Mouse (Mus musculus): ENCODE measurements around the gene Sh3tc1. TPM values are rescaled to one million over a fixed set of nuclear protein-coding genes. Genes with fewer than 3 reads are reported as not detected.

The Sh3tc1 gene
- total RNA-seq (2015; ENCODE audit: low replicate concordance) (0.63 and 1.3 TPM in 2 replicates), total RNA-seq (2017; ENCODE audit: low replicate concordance) (1.8 and 2.2 TPM in 2 replicates)

GRCm38 (mm10) chr5:35739536-35740278 lies at the start of gene Sh3tc1:
TSS of gene Sh3tc1 (minus strand) at chr5:35739987.
- ATAC-seq (replicated peaks; ENCODE audit: low FRiP score, poor library complexity, severe bottlenecking) = no peak

- no peak for ATAC-seq (replicated peaks; ENCODE audit: low FRiP score, poor library complexity, severe bottlenecking)
These were observed 48.9 kb upstream of the Sh3tc1 start for GRCm38 (mm10) chr5:35788719-35789118.

- ATAC-seq (replicated peaks; ENCODE audit: low FRiP score, poor library complexity, severe bottlenecking) = no peak
These were observed 48.1 kb upstream of the Sh3tc1 start for GRCm38 (mm10) chr5:35787847-35788246.

GRCm38 (mm10) chr5:35785853-35786252 lies 46.1 kb upstream of the Sh3tc1 start:
- ATAC-seq (replicated peaks; ENCODE audit: low FRiP score, poor library complexity, severe bottlenecking) = no peak

GRCm38 (mm10) chr5:35782648-35783180 lies 42.9 kb upstream of the Sh3tc1 start:
- ATAC-seq (replicated peaks; ENCODE audit: low FRiP score, poor library complexity, severe bottlenecking) = no peak

- ATAC-seq (replicated peaks; ENCODE audit: low FRiP score, poor library complexity, severe bottlenecking) = no peak
These were observed 41.3 kb upstream of the Sh3tc1 start for GRCm38 (mm10) chr5:35781116-35781515.

- no peak for ATAC-seq (replicated peaks; ENCODE audit: low FRiP score, poor library complexity, severe bottlenecking)
These were observed 34.3 kb upstream of the Sh3tc1 start for GRCm38 (mm10) chr5:35774137-35774424.

- ATAC-seq (replicated peaks; ENCODE audit: low FRiP score, poor library complexity, severe bottlenecking) = no peak
These were observed 33.7 kb upstream of the Sh3tc1 start for GRCm38 (mm10) chr5:35773274-35774136.

- no peak for ATAC-seq (replicated peaks; ENCODE audit: low FRiP score, poor library complexity, severe bottlenecking)
These were observed 31.3 kb upstream of the Sh3tc1 start for GRCm38 (mm10) chr5:35770891-35771663.

- no peak for ATAC-seq (replicated peaks; ENCODE audit: low FRiP score, poor library complexity, severe bottlenecking)
These were observed 30.5 kb upstream of the Sh3tc1 start for GRCm38 (mm10) chr5:35770246-35770645.

GRCm38 (mm10) chr5:35768997-35769396 lies 29.2 kb upstream of the Sh3tc1 start:
- no peak for ATAC-seq (replicated peaks; ENCODE audit: low FRiP score, poor library complexity, severe bottlenecking)

GRCm38 (mm10) chr5:35768525-35768924 lies 28.7 kb upstream of the Sh3tc1 start:
- no peak for ATAC-seq (replicated peaks; ENCODE audit: low FRiP score, poor library complexity, severe bottlenecking)

- no peak for ATAC-seq (replicated peaks; ENCODE audit: low FRiP score, poor library complexity, severe bottlenecking)
These were observed 26.1 kb upstream of the Sh3tc1 start for GRCm38 (mm10) chr5:35765909-35766308.

- ATAC-seq (replicated peaks; ENCODE audit: low FRiP score, poor library complexity, severe bottlenecking) = no peak
These were observed 23.1 kb upstream of the Sh3tc1 start for GRCm38 (mm10) chr5:35762850-35763249.

- no peak for ATAC-seq (replicated peaks; ENCODE audit: low FRiP score, poor library complexity, severe bottlenecking)
These were observed 22.6 kb upstream of the Sh3tc1 start for GRCm38 (mm10) chr5:35762388-35762787.

GRCm38 (mm10) chr5:35761323-35761722 lies 21.5 kb upstream of the Sh3tc1 start:
- no peak for ATAC-seq (replicated peaks; ENCODE audit: low FRiP score, poor library complexity, severe bottlenecking)

- ATAC-seq (replicated peaks; ENCODE audit: low FRiP score, poor library complexity, severe bottlenecking) = no peak
These were observed 18.6 kb upstream of the Sh3tc1 start for GRCm38 (mm10) chr5:35758081-35759053.

- ATAC-seq (replicated peaks; ENCODE audit: low FRiP score, poor library complexity, severe bottlenecking) = no peak
These were observed 17.8 kb upstream of the Sh3tc1 start, which contains the start of gene Ablim2 for GRCm38 (mm10) chr5:35757639-35758001. TSS of gene Ablim2 (plus strand) at chr5:35757880.
